Mouse (Mus musculus): ENCODE measurements at regions not wholly inside any gene's neighbourhood (a gene's known extent, or its start where the extent isn't known, plus 50 kb on each side); places are given as distances from the start of the nearest gene placed in this dataset.

DNA sequence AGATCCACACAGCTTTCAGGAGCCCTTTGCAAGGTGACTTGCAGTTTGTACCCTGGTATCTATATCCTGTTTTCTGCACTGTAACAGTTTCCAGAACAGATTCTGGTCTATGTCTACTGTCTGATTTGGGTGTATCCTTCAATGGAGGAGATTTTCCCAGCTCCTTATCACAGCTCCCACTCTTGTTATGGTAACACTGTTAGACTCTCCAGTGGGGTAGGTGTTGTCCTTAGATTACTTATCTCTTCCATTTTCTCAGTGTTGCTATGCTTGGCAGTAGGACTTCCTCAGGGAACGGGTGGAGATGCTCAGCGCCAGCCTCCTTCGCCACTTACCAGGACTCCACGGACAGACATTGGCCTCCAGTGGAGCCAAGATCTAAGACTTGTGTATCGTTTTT is 160.1 kb upstream of the Cdh11 start:
- no peaks in the 10 kb centered on the region for H3K27me3 ChIP-seq (ENCODE audit: insufficient read depth, low read length)
- WGBS: 91% methylated on average over 5 of the region's 5 CpGs
- ATAC-seq (no peak), DNase-seq (no peak)
- no peaks in the 10 kb centered on the region for H3K9me3 ChIP-seq (ENCODE audit: low read length)
- H3K4me3 ChIP-seq (ENCODE audit: low read depth, low read length): no peak overlapping the region
- no peak overlapping the region for H3K27ac ChIP-seq (ENCODE audit: low read depth, low read length)
- H3K36me3 ChIP-seq (ENCODE audit: insufficient read depth): no peaks in the 10 kb centered on the region
- H3K4me1 ChIP-seq (ENCODE audit: insufficient read depth): no peaks in the 10 kb centered on the region
- no peak for TF ChIP-seq CTCF (IDR thresholded peaks at IDR 0.05; ENCODE audit: low read depth)
- H3K4me2 ChIP-seq (ENCODE audit: low read depth): no peak overlapping the region
- no peak overlapping the region for H3K9ac ChIP-seq

DNA sequence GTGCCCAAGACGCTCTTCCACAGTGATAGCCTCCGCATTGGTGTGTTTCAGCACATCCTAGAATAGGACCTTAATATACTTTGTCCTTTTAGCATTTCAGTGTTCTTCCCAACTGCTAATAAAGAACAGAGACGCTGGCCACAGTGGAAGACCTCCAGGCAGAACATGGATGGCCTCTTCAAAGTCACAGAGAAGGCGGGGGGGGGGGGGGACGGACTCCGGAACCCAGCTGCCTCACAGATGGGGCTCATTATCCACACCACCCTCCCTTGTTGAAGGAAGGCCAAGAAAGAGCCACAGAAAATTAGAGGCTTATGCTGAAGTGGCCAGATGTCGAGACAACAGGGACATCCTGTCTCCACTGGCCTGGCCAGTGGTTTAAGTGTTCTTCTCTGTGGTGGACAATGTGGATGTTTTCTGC is 192.7 kb upstream of the Cdh11 start:
- Histone ChIP-seq H3K36me3 (ENCODE audit: insufficient read depth) (no peaks in the 10 kb centered on the region), H3K4me2 (ENCODE audit: low read depth) (no peak overlapping the region), H3K9me3 (ENCODE audit: low read length) (no peaks in the 10 kb centered on the region), H3K27ac (ENCODE audit: low read depth, low read length) (no peak overlapping the region), H3K27me3 (ENCODE audit: insufficient read depth, low read length) (no peaks in the 10 kb centered on the region), H3K9ac (no peak overlapping the region), H3K4me1 (ENCODE audit: insufficient read depth) (no peaks in the 10 kb centered on the region), H3K4me3 (ENCODE audit: low read depth, low read length) (no peak overlapping the region)
- no peak for ATAC-seq
- no peak for TF ChIP-seq CTCF (IDR thresholded peaks at IDR 0.05; ENCODE audit: low read depth)
- no peak for DNase-seq
- WGBS: 72% methylated on average over 7 of the region's 7 CpGs

DNA sequence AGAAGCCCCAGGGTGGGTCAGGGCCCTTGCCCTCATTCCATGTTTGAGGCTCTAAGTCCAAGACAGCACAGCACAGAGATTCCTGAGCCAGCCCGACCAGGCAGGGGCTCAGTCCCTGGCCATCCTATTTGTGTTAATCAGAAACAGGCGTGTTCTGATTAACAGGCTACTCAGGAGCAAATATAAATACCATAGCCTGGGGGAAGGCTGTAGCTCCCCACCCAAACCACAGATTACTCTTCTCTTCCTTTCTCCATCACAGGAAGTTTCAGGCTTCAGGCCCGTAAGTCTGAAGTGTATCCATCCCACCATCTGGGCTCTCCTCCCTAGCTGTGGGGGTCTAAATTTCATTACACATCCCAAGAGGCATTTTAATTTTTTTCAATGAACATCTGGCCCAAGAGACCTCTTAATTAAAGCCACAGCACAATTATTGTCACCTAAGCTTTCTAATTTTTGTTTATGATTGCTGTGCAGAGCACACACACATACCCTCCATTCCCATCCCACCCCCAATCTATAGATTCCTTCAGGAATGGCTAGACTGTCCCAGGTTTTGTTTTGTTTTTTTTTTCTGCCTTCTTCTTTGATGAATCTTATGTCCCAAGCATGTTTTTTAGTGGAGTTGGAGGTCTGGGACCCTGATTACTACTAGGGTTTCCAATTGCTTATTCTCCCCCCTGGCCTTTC is 197.9 kb upstream of the Cdh11 start:
- ATAC-seq: no peak
- no peaks in the 10 kb centered on the region for H3K9me3 ChIP-seq (ENCODE audit: low read length)

DNA sequence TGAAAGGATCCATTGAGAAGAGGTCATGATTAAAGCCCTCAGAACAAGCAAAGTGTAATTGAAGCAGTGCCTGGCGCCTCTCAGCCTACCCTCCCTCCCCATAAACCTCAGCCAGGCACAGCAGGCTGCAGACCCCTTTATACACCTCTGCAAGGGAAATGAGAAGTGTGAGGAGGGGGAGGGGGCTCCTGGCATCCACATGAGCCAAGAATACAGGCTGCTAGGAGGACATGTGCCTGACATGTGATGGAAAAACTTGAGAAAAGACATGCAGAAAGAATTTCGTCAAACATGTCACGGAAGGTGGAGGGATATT is 198.4 kb upstream of the Cdh11 start:
- H3K4me3 ChIP-seq (ENCODE audit: low read depth, low read length): no peak overlapping the region
- no peaks in the 10 kb centered on the region for H3K36me3 ChIP-seq (ENCODE audit: insufficient read depth)
- DNase-seq (no peak), ATAC-seq (peak; percentile 50)
- H3K9me3 ChIP-seq (ENCODE audit: low read length): no peaks in the 10 kb centered on the region
- H3K27ac ChIP-seq (ENCODE audit: low read depth, low read length): no peak overlapping the region
- 30% methylated on average over 3 of the region's 3 CpGs for WGBS
- TF ChIP-seq CTCF (IDR thresholded peaks at IDR 0.05; ENCODE audit: low read depth): no peak
- H3K4me1 ChIP-seq (ENCODE audit: insufficient read depth): no peaks in the 10 kb centered on the region
- H3K4me2 ChIP-seq (ENCODE audit: low read depth): no peak overlapping the region
- no peaks in the 10 kb centered on the region for H3K27me3 ChIP-seq (ENCODE audit: insufficient read depth, low read length)
- H3K9ac ChIP-seq: no peak overlapping the region

More for the DNA sequence above, 197.9 kb upstream of the Cdh11 start:
- no peak for DNase-seq
- H3K4me1 ChIP-seq (ENCODE audit: insufficient read depth): no peaks in the 10 kb centered on the region
- no peaks in the 10 kb centered on the region for H3K36me3 ChIP-seq (ENCODE audit: insufficient read depth)
- H3K27ac ChIP-seq (ENCODE audit: low read depth, low read length): no peak overlapping the region
- no peaks in the 10 kb centered on the region for H3K27me3 ChIP-seq (ENCODE audit: insufficient read depth, low read length)
- H3K4me3 ChIP-seq (ENCODE audit: low read depth, low read length): no peak overlapping the region
- H3K9ac ChIP-seq: no peak overlapping the region
- TF ChIP-seq CTCF (IDR thresholded peaks at IDR 0.05; ENCODE audit: low read depth): no peak
- 37% methylated on average over 3 of the region's 3 CpGs for WGBS
- no peak overlapping the region for H3K4me2 ChIP-seq (ENCODE audit: low read depth)

DNA sequence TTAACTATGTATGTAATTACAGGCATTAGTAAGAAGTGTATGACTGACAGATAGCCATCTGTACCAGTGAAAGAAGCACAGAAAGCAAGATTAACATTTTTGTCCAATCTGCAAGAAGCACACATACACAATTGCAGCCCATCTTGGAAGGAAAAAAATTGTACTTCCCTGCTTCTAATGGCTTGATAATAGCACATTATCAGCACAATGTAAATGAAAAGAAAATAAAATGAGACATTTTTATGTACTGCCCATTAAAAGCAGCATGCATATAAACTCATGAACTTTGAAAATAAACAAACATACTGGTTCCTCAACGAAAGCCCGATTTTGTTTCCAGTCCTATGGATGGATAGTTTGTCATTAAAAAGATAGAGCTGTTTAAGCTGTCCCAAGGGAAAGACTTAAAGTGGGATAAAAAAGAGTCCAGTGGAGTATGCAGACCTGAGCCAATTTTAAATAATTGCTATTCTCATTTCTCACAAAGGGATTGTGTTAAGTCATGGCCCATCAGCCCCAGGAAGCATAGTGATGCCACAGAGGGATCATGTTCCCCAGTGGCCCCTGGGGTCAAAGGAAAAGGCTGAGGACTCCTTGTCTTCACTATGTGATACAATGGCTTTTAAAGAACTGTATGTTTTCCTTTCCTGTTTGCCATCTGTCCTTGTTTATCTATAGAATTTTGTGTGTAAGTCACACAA is 222.0 kb upstream of the Cdh11 start:
- Histone ChIP-seq H3K36me3 (ENCODE audit: insufficient read depth) (no peaks in the 10 kb centered on the region), H3K4me1 (ENCODE audit: insufficient read depth) (no peaks in the 10 kb centered on the region), H3K4me3 (ENCODE audit: low read depth, low read length) (no peak overlapping the region), H3K9me3 (ENCODE audit: low read length) (no peaks in the 10 kb centered on the region), H3K9ac (no peak overlapping the region), H3K4me2 (ENCODE audit: low read depth) (no peak overlapping the region), H3K27me3 (ENCODE audit: insufficient read depth, low read length) (no peaks in the 10 kb centered on the region), H3K27ac (ENCODE audit: low read depth, low read length) (no peak overlapping the region)
- ATAC-seq (no peak), DNase-seq (no peak)
- no peak for TF ChIP-seq CTCF (IDR thresholded peaks at IDR 0.05; ENCODE audit: low read depth)
- 81% methylated on average over 2 of the region's 2 CpGs for WGBS

DNA sequence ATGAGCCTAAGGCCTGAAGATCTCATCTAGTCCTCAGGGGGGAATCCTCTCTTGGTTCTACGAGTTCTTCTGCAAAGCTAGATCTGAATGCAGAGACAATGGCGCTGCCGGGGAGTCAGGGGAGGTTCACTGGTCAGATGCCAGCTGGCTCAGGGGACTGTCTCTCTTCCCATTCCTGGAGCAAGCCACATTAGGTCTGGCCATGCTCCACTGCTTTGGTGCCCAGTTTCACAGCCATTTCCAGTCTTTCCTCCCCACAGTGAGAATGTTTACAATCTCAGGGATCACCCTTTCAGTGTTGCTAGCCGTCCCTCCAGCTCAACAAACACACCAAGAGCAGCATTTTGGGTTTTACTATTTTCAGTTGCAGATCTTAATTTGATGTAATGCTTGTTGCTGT is 233.7 kb upstream of the Cdh11 start:
- ATAC-seq (peak; percentile 34; the same call in 1 of the 2 replicates), DNase-seq (peak; percentile 37)
- H3K4me2 ChIP-seq (ENCODE audit: low read depth): no peak overlapping the region
- H3K36me3 ChIP-seq (ENCODE audit: insufficient read depth): no peaks in the 10 kb centered on the region
- H3K9ac ChIP-seq: no peak overlapping the region
- H3K4me1 ChIP-seq (ENCODE audit: insufficient read depth): no peaks in the 10 kb centered on the region
- H3K4me3 ChIP-seq (ENCODE audit: low read depth, low read length): no peak overlapping the region
- no peak overlapping the region for H3K27ac ChIP-seq (ENCODE audit: low read depth, low read length)
- TF ChIP-seq CTCF (IDR thresholded peaks at IDR 0.05; ENCODE audit: low read depth): no peak
- WGBS: 46% methylated on average over 4 of the region's 4 CpGs
- no peaks in the 10 kb centered on the region for H3K9me3 ChIP-seq (ENCODE audit: low read length)
- H3K27me3 ChIP-seq (ENCODE audit: insufficient read depth, low read length): no peaks in the 10 kb centered on the region

DNA sequence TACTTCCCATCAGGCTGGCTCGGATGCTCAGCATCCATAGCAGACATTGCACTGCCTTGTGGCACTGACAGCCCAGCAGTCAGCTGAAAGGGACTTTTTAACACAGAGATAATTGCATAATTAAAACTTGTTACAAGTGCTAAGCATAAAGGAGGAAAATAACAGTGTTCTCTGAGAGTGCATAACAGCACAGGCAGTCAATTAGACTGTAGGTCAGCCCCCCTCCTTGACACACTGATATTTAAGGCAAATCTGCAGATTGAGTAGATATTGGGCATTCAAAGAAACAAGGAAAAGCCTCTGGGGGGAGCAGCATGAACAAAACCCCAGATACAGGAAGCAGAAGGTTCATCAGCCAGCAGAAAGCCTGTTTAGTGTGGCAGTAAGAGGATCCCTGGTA is 237.8 kb upstream of the Cdh11 start:
- no peaks in the 10 kb centered on the region for H3K27me3 ChIP-seq (ENCODE audit: insufficient read depth, low read length)
- no peak for TF ChIP-seq CTCF (IDR thresholded peaks at IDR 0.05; ENCODE audit: low read depth)
- no peak overlapping the region for H3K9ac ChIP-seq
- H3K4me1 ChIP-seq (ENCODE audit: insufficient read depth): no peaks in the 10 kb centered on the region
- H3K4me2 ChIP-seq (ENCODE audit: low read depth): no peak overlapping the region
- ATAC-seq: no peak; the same call in 1 of the 2 replicates
- no peak overlapping the region for H3K4me3 ChIP-seq (ENCODE audit: low read depth, low read length)
- WGBS: 34% methylated on average over 1 of the region's 1 CpGs
- H3K27ac ChIP-seq (ENCODE audit: low read depth, low read length): no peak overlapping the region
- H3K36me3 ChIP-seq (ENCODE audit: insufficient read depth): no peaks in the 10 kb centered on the region
- H3K9me3 ChIP-seq (ENCODE audit: low read length): no peaks in the 10 kb centered on the region
- DNase-seq: no peak
